10 mouse cellular contexts compared by ENCODE assay signal in the genomic region with DNA sequence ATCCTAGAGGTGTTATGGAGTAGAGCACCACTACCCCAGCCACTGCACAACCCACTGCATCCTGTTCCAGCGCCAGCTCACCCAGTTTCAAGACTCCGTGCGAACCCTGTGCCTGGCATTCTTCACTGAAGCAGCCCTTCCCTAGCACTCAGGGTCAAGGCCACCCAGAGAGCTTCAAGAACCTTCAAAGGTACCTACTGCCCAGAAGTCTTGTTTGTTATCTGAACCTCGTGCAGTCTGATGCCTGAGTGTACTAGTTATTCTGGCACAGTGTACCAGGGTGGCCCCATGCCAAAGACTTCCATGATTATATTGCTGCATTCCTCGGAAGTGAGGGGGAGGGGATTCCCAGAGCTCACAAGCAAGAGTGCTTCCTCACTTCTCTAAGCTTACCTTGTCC. TPM values are rescaled to one million over a fixed set of nuclear protein-coding genes. Genes with fewer than 3 reads are reported as not detected.
A peak's percentile ranks its signal among the peaks of the same experiment; 100 is the strongest.
DNase-seq lines count a peak whose midpoint lies in the region; ATAC-seq lines count a peak whose summit lies in the region.
"Had no signal": no experiment of that assay in that cellular context is flagged by ENCODE, and none has a peak within 500 bp of the region (broad histone marks: within the 10 kb centered on the region; RNA-seq: fewer than 3 reads in every experiment).

No protein-coding gene starts in this region.

- H3K4me1 ChIP-seq in kidney, embryonic 16.5 days (ENCODE audit: insufficient read depth, low read length) = no peaks in the 10 kb centered on the region
- peaks cover 13% of the 10 kb centered on the region for H3K4me1 ChIP-seq in lung, embryonic 15.5 days
- no peaks in the 10 kb centered on the region for H3K4me1 ChIP-seq in hindbrain, embryonic 14.5 days (replicated peaks; ENCODE audit: control insufficient read depth, insufficient read depth, low read length)

- H3K27me3 ChIP-seq in kidney, embryonic 16.5 days (ENCODE audit: insufficient read depth, low read length) = no peaks in the 10 kb centered on the region
- no peaks in the 10 kb centered on the region for H3K27me3 ChIP-seq in lung, embryonic 15.5 days
- H3K27me3 ChIP-seq in hindbrain, embryonic 14.5 days (ENCODE audit: control insufficient read depth, insufficient read depth, low read length) = no peaks in the 10 kb centered on the region

- DNase-seq in kidney, adult 9 months = peak; percentile 8
- peak; percentile 85 for DNase-seq in adrenal gland, adult 2 months
- DNase-seq in cerebellum, postnatal 25 days = peak; percentile 51 to 75
- no peak for DNase-seq in spleen, postnatal 4 days (ENCODE audit: low spot score in 2 of 2)
- DNase-seq in hindbrain, embryonic 14.5 days (ENCODE audit: low spot score) = no peak
- no peak for DNase-seq in gastrocnemius, postnatal 14 days

- intact Hi-C loops in gastrocnemius, postnatal 14 days (cut with DNase I; ENCODE audit: low total_unique reads) = no loop called here

- no peak overlapping the region for H3K4me3 ChIP-seq in kidney, embryonic 16.5 days (ENCODE audit: low read length)
- no peak overlapping the region for H3K4me3 ChIP-seq in lung, embryonic 15.5 days
- H3K4me3 ChIP-seq in hindbrain, embryonic 14.5 days (replicated peaks; ENCODE audit: low read length) = no peak overlapping the region
- H3K4me3 ChIP-seq: erythroblast, embryonic 14.5 days had no signal

- WGBS in kidney, embryonic 16.5 days = 59% methylated on average over 5 of the region's 5 CpGs
- WGBS in lung, embryonic 15.5 days = 29% methylated on average over 5 of the region's 5 CpGs
- WGBS in hindbrain, embryonic 14.5 days = 77% methylated on average over 5 of the region's 5 CpGs

- no peaks in the 10 kb centered on the region for H3K9me3 ChIP-seq in kidney, embryonic 16.5 days (ENCODE audit: low read length)
- H3K9me3 ChIP-seq in lung, embryonic 15.5 days = no peaks in the 10 kb centered on the region
- H3K9me3 ChIP-seq in hindbrain, embryonic 14.5 days (ENCODE audit: control insufficient read depth, low read length) = no peaks in the 10 kb centered on the region

- H3K36me3 ChIP-seq in kidney, embryonic 16.5 days (ENCODE audit: insufficient read depth, low read length) = no peaks in the 10 kb centered on the region
- H3K36me3 ChIP-seq in lung, embryonic 15.5 days = no peaks in the 10 kb centered on the region
- H3K36me3 ChIP-seq in hindbrain, embryonic 14.5 days (replicated peaks; ENCODE audit: control insufficient read depth, insufficient read depth) = peaks cover 99% of the 10 kb centered on the region

- no peak overlapping the region for H3K9ac ChIP-seq in kidney, embryonic 16.5 days (replicated peaks; ENCODE audit: low read length)
- no peak overlapping the region for H3K9ac ChIP-seq in lung, embryonic 15.5 days
- H3K9ac ChIP-seq in hindbrain, embryonic 14.5 days = no peak overlapping the region

- no peak for ATAC-seq in kidney, embryonic 16.5 days (ENCODE audit: low FRiP score, low TSS enrichment)
- peak; percentile 73 for ATAC-seq in lung, embryonic 15.5 days (ENCODE audit: borderline replicate concordance, extremely low read depth, low FRiP score, low TSS enrichment)
- no peak for ATAC-seq in hindbrain, embryonic 14.5 days (ENCODE audit: low FRiP score)

- no peak overlapping the region for H3K4me2 ChIP-seq in kidney, embryonic 16.5 days (replicated peaks; ENCODE audit: low read depth, low read length)
- H3K4me2 ChIP-seq in lung, embryonic 15.5 days = no peak overlapping the region
- H3K4me2 ChIP-seq in hindbrain, embryonic 14.5 days (replicated peaks) = no peak overlapping the region

- H3K27ac ChIP-seq in kidney, embryonic 16.5 days (ENCODE audit: low read length) = no peak overlapping the region
- H3K27ac ChIP-seq in lung, embryonic 15.5 days = peak overlapping the region; percentile 65
- no peak overlapping the region for H3K27ac ChIP-seq in hindbrain, embryonic 14.5 days

RNA-seq across cellular contexts. Expression of gene Kif1a, which starts 38.1 kb away (rescaled TPM):
- polyA plus RNA-seq in kidney, embryonic 16.5 days (2015; fragmentation: Nextera tagmentation; extraction: Ambion mirVana) = 7.4 and 11.6 TPM in 2 replicates
- 10 to 100 TPM; 33.6 to 43.0 TPM for total RNA-seq in adrenal gland, adult 2 months (2021)
- polyA plus RNA-seq in adrenal gland, adult 2 months (2012; rRNA removed) = 25.7 and 29.0 TPM in 2 replicates
- 6.5 and 10.8 TPM in 2 replicates for polyA plus RNA-seq in lung, embryonic 15.5 days (2015; fragmentation: Nextera tagmentation; extraction: Ambion mirVana)
- polyA plus RNA-seq in hindbrain, embryonic 14.5 days (2014; fragmentation: Nextera tagmentation; extraction: Ambion mirVana) = 395 and 421 TPM in 2 replicates
- 1 to 10 TPM; 1.4 to 5.7 TPM for total RNA-seq in gastrocnemius, postnatal 14 days (2021)

RNA-seq across cellular contexts. Expression of gene Aqp12, which starts 57.6 kb away (rescaled TPM):
- polyA plus RNA-seq in kidney, embryonic 16.5 days (2015; fragmentation: Nextera tagmentation; extraction: Ambion mirVana) = not detected in 2 replicates
- total RNA-seq in adrenal gland, adult 2 months (2021) = under 1 TPM in 1 of 2 experiments, not detected in 1; 0.26 TPM
- not detected in 2 replicates for polyA plus RNA-seq in adrenal gland, adult 2 months (2012; rRNA removed)
- not detected in 2 replicates for polyA plus RNA-seq in lung, embryonic 15.5 days (2015; fragmentation: Nextera tagmentation; extraction: Ambion mirVana)
- polyA plus RNA-seq in hindbrain, embryonic 14.5 days (2014; fragmentation: Nextera tagmentation; extraction: Ambion mirVana) = not detected in 2 replicates
- total RNA-seq in gastrocnemius, postnatal 14 days (2021) = not detected
- total RNA-seq: layer of hippocampus, postnatal 14 days had no signal
- polyA plus RNA-seq: erythroblast, embryonic 14.5 days had no signal

Comparison
In these comparisons a context has a peak if more than half of its experiments do, and no peak if none do; other contexts are left out.
1. DNase-seq: peak in kidney, adult 9 months (single experiment), adrenal gland, adult 2 months (single experiment) and cerebellum, postnatal 25 days (2 of 2); none in spleen, postnatal 4 days (0 of 2), hindbrain, embryonic 14.5 days (single experiment) and gastrocnemius, postnatal 14 days (single experiment).
2. RNA of gene Kif1a, which starts 38.1 kb away (polyA plus RNA-seq): 395 to 421 TPM in hindbrain, embryonic 14.5 days; 25.7 to 29.0 TPM in adrenal gland, adult 2 months, 6.5 to 10.8 TPM in lung, embryonic 15.5 days and 7.4 to 11.6 TPM in kidney, embryonic 16.5 days; every median in the first group is over 10 times any median in the second.